Mouse (Mus musculus) cerebellum, adult 2 months (tissue): ENCODE results near the gene Apc2.

Experiments
- CTCF ChIP-seq: fragments of 200-500 bp; IDR thresholded peaks from 2 replicates; pipeline ENCODE4 v1.5.1; 2011; ENCODE audit warnings: low read depth, mild to moderate bottlenecking, control low read depth, low read length, moderate library complexity, borderline replicate concordance; ENCODE audit not compliant: insufficient read depth
- POLR2A ChIP-seq: fragments of 200-500 bp; IDR thresholded peaks from 2 replicates; pipeline ENCODE4 v1.6.1; 2011; ENCODE audit warnings: low read length, control low read depth, borderline replicate concordance; ENCODE audit not compliant: insufficient read depth

GRCm38 (mm10) chr10:80260642-80261584, 34.9 kb upstream of the Apc2 start, which contains the start of the genes Gamt and Dazap1:
- peak; percentile 36; the same call in 1 of the 2 replicates for TF ChIP-seq POLR2A
- no peak for TF ChIP-seq CTCF
